Mouse (Mus musculus) 416B (cell line): ENCODE data around the gene Gm10717.
"Not testable (repeated sequence)": the region's sequence is repeated elsewhere in the genome, so short reads cannot be mapped to it uniquely, and the experiment has no call there.

ENCODE experiments used
- DNase-seq: peaks from one replicate; pipeline ENCODE4 v3.0.0; 2011; ENCODE audit warnings: low read depth

The Gm10717 gene

DNA sequence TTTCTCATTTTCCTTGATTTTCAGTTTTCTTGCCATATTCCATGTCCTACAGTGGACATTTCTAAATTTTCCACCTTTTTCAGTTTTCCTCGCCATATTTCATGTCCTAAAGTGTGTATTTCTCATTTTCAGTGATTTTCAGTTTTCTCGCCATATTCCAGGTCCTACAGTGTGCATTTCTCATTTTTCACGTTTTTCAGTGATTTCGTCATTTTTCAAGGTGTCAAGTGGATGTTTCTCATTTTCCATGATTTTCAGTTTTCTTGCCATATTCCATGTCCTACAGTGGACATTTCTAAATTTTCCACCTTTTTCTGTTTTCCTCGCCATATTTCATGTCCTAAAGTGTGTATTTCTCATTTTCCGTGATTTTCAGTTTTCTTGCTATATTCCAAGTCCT is 436 bp downstream of the Gm10717 start:
- not testable (repeated sequence) for DNase-seq

DNA sequence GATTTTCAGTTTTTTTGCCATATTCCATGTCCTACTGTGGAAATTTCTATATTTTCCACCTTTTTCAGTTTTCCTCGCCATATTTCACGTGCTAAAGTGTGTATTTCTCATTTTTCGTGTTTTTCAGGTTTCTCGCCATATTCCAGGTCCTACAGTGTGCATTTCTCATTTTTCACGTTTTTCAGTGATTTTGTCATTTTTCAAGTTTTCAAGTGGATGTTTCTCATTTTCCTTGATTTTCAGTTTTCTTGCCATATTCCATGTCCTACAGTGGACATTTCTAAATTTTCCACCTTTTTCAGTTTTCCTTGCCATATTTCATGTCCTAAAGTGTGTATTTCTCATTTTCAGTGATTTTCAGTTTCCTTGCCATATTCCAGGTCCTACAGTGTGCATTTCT is 919 bp downstream of the Gm10717 start:
- DNase-seq = not testable (repeated sequence)

DNA sequence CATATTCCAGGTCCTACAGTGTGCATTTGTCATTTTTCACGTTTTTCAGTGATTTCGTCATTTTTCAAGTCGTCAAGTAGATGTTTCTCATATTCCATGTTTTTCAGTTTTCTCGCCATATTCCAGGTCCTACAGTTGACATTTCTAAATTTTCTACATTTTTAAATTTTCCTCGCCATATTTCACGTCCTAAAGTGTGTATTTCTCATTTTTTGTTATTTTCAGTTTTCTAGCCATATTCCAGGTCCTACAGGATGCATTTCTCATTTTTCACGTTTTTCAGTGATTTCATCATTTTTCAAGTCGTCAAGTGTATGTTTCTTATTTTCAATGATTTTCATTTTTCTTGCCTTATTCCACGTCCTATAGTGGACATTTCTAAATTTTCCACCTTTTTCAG is 1.5 kb downstream of the Gm10717 start:
- not testable (repeated sequence) for DNase-seq

DNA sequence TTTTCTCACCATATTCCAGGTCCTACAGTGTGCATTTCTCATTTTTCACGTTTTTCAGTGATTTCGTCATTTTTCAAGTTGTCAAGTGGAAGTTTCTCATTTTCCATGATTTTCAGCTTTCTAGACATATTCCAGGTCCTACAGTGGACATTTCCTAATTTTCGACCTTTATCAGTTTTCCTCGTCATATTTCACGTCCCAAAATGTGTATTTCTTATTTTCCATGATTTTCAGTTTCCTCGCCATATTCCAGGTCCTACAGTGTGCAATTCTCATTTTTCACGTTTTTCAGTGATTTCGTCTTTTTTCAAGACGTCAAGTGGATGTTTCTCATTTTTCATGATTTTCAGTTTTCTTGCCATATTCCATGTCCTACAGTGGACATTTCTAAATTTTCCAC is 2.0 kb downstream of the Gm10717 start:
- peak; percentile 69 for DNase-seq

DNA sequence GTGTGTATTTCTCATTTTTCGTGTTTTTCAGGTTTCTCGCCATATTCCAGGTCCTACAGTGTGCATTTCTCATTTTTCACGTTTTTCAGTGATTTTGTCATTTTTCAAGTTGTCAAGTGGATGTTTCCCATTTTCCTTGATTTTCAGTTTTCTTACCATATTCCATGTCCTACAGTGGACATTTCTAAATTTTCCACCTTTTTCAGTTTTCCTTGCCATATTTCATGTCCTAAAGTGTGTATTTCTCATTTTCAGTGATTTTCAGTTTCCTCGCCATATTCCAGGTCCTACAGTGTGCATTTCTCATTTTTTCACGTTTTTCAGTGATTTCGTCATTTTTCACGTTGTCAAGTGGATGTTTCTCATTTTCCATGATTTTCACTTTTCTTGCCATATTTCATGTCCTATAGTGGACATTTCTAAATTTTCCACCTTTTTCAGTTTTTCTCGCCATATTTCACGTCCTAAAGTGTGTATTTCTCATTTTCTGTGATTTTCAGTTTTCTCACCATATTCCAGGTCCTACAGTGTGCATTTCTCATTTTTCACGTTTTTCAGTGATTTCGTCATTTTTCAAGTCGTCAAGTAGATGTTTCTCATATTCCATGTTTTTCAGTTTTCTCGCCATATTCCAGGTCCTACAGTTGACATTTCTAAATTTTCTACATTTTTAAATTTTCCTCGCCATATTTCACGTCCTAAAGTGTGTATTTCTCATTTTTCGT is 4.2 kb downstream of the Gm10717 start:
- not testable (repeated sequence) for DNase-seq

DNA sequence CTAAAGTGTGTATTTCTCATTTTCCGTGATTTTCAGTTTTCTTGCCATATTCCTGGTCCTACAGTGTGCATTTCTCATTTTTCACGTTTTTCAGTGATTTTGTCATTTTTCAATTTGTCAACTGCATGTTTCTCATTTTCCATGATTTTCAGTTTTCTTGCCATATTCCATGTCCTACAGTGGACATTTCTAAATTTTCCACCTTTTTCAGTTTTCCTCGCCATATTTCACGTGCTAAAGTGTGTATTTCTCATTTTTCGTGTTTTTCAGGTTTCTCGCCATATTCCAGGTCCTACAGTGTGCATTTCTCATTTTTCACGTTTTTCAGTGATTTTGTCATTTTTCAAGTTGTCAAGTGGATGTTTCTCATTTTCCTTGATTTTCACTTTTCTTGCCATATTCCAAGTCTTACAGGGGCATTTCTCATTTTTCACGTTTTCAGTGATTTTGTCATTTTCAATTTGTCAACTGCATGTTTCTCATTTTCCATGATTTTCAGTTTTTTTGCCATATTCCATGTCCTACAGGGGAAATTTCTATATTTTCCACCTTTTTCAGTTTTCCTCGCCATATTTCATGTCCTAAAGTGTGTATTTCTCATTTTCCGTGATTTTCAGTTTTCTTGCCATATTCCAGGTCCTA is 5.6 kb downstream of the Gm10717 start:
- peak; percentile 91 for DNase-seq

DNA sequence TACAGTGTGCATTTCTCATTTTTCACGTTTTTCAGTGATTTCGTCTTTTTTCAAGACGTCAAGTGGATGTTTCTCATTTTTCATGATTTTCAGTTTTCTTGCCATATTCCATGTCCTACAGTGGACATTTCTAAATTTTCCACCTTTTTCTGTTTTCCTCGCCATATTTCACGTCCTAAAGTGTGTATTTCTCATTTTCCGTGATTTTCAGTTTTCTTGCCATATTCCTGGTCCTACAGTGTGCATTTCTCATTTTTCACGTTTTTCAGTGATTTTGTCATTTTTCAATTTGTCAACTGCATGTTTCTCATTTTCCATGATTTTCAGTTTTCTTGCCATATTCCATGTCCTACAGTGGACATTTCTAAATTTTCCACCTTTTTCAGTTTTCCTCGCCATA is 9.1 kb downstream of the Gm10717 start, which contains the start of gene Gm17535:
Gene Gm17535 (plus strand): TSS at position 301 of the 400 bp plus-strand sequence.
- not testable (repeated sequence) for DNase-seq

DNA sequence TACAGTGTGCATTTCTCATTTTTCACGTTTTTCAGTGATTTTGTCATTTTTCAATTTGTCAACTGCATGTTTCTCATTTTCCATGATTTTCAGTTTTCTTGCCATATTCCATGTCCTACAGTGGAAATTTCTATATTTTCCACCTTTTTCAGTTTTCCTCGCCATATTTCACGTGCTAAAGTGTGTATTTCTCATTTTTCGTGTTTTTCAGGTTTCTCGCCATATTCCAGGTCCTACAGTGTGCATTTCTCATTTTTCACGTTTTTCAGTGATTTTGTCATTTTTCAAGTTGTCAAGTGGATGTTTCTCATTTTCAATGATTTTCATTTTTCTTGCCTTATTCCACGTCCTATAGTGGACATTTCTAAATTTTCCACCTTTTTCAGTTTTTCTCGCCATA is 11.4 kb downstream of the Gm10717 start, which contains the start of gene Gm10715:
Gene Gm10715 (plus strand): TSS at position 301 of the 400 bp plus-strand sequence.
- DNase-seq = not testable (repeated sequence)

DNA sequence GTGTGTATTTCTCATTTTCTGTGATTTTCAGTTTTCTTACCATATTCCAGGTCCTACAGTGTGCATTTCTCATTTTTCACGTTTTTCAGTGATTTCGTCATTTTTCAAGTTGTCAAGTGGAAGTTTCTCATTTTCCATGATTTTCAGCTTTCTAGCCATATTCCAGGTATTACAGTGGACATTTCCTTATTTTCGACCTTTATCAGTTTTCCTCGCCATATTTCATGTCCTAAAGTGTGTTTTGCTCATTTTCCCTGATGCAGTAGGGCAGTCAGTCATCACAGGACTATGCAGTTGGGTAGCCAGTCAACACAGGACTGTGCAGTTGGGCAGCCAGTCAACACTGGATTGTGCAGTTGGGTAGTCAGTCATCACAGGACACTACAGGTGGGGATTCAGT is 12.9 kb downstream of the Gm10717 start:
- peak; percentile 21 for DNase-seq
